Mouse (Mus musculus): ENCODE results near the gene Stat2.
"Not testable (repeated sequence)": the region's sequence is repeated elsewhere in the genome, so short reads cannot be mapped to it uniquely, and the experiment has no call there.

The Stat2 gene

GRCm38 (mm10) chr10:128298243-128298642 lies 27.9 kb downstream of the Stat2 start:
- no peak for DNase-seq (ENCODE audit: low spot score in 2 of 2)

DNA sequence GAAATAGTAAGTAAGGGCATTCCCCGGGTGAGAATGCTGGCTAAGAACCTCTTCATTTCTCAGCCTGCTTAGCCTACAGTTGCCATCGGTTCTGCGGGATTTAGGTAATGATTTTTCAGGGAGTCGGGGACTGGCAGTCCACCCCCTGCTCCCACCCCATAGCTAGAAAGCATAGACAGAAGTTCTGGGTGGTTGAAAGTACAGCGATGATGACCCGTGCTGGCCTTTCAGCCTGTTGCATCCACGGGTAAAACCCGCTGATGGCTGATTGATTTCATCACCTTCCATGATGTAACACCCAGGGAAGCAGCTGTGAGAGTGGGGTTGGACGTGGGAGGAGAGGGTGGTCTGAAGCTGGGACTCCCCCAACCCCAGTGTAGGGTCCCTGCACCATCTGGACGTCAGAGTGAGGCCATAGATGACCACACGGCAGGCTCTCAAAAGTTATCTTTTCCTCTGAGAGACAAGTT lies 28.4 kb downstream of the Stat2 start, which contains the start of gene Il23a:
TSS of gene Il23a (minus strand) at position 51 of the 470 bp plus-strand sequence.
- DNase-seq (ENCODE audit: low spot score in 2 of 2), result no peak

- DNase-seq (ENCODE audit: low spot score in 2 of 2), result no peak
Measured at GRCm38 (mm10) chr10:128302357-128302756, 32.0 kb downstream of the Stat2 start.

- no peak for DNase-seq (ENCODE audit: low spot score in 2 of 2)
Measured at GRCm38 (mm10) chr10:128302785-128303125, 32.4 kb downstream of the Stat2 start.

DNA sequence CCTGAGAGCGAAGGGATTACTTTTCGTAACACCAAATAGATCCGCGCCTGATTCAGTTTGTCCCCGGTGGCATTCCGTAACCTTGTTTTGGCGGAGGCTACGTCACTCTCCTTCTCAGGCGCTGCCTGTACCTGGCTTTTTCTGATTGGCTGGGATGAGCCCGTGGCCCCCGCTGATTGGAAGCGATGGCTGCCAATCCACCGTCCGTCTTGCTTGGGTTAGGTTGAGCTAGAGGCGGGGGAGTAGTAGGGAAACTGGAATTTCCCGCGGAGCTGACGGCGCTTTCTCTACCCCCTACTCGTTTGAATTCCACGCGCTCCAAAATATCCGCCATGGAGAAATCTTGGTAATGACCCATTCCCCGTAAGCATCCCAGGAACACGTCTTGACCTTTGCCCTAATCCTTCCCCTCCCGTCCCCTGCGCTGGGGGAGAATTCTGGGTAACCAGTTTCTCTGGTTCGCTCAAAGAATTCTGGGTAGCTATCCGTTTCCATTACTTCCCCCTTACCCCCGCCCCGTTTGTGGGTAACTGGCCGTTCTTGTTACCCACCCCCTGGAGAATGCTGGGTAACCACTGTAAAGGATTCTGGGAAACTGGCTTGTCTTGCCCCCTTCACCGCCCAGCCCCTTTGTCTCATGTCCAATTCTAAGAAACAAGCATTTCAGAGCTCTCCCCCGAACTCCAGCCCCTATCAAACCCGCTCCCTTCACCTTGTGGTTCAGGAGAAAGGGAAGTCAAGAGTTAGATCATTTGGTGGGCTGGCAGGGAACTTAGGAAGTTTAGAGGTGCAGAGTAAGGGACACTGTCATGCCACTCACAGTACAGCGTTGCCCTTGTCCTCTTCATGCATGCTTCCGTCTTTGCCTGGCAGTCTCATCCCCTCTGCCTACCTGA lies 33.0 kb downstream of the Stat2 start, which contains the start of gene Pan2:
TSS of gene Pan2 (plus strand) at position 210 of the 896 bp plus-strand sequence.
- peak; percentile 100 for DNase-seq (ENCODE audit: low spot score in 2 of 2)

DNA sequence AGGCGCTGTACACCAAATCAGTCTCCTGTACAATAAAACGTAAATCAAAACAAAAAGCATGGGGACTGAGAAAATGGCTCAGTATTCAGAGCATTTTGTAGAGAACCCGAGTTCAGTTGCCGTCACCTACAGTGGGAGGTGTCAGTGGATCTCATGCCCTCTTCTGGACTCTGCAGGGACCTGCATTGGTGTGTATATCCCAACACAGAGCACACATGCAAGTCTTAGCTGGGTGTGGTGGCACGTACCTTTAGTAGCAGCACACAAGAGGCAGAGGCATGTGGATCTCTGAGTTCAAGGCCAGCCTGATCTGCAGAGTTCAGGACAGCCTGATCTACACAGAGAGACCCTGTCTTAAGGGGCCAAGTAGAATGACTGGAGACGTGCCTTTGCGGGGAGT lies 39.3 kb downstream of the Stat2 start:
- DNase-seq (ENCODE audit: low spot score in 2 of 2), result no peak

DNA sequence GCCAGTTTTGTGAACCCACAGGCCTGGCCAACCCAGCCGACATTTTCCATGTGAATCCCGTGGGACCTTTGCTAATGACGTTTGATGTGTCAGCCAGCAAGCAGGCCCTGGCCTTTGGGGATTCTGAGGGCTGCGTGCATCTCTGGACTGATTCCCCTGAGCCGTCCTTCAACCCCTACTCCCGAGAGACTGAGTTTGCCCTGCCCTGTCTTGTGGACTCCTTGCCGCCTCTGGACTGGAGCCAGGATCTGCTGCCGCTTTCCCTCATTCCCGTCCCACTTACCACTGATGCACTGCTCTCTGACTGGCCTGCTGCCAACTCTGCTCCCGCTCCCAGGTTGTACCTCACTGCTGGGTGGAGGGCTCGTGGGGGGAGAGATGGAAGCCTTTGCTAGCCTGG lies 39.8 kb downstream of the Stat2 start:
- no peak for DNase-seq (ENCODE audit: low spot score in 2 of 2)

GRCm38 (mm10) chr10:128310902-128311301 lies 40.5 kb downstream of the Stat2 start:
- no peak for DNase-seq (ENCODE audit: low spot score in 2 of 2)

DNA sequence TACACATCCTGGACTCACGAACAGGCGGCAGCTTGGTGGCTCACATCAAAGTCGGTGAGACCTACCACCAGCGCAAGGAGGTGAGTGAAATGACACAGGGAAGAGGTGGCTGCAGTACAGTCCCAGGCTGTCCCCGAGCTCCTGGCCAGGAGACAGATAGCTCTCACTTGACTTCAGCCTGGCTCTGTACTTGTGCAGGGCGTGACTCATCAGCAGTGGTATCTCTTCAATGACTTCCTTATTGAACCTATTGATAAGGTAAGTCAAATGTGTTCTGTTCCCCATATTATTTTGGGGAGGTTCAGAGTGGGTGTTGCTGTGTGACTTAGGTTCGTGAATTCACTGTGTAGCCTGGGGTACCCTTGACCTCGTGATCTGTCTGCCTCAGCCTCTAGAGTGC lies 45.2 kb downstream of the Stat2 start:
- no peak for DNase-seq (ENCODE audit: low spot score in 2 of 2)

DNA sequence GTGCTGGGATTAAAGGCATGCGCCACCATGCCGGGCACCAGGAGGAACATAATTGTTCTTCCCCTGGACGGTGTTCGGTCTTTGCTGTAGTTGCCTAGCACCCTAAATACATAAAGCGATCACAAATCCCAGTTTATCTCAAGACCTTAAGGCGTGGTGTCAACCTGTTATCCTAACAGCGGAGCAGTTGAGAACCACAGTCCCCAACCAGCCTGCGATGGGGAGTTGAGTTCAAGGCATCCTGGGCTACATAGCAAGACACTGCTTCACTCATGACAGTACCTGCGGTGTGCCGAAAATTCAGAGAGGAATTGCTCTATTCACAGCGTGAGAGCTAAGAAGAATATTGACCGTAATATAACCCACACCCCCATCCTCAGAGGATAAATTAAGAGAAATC lies 51.3 kb downstream of the Stat2 start:
- no peak for DNase-seq (ENCODE audit: low spot score in 2 of 2)

DNA sequence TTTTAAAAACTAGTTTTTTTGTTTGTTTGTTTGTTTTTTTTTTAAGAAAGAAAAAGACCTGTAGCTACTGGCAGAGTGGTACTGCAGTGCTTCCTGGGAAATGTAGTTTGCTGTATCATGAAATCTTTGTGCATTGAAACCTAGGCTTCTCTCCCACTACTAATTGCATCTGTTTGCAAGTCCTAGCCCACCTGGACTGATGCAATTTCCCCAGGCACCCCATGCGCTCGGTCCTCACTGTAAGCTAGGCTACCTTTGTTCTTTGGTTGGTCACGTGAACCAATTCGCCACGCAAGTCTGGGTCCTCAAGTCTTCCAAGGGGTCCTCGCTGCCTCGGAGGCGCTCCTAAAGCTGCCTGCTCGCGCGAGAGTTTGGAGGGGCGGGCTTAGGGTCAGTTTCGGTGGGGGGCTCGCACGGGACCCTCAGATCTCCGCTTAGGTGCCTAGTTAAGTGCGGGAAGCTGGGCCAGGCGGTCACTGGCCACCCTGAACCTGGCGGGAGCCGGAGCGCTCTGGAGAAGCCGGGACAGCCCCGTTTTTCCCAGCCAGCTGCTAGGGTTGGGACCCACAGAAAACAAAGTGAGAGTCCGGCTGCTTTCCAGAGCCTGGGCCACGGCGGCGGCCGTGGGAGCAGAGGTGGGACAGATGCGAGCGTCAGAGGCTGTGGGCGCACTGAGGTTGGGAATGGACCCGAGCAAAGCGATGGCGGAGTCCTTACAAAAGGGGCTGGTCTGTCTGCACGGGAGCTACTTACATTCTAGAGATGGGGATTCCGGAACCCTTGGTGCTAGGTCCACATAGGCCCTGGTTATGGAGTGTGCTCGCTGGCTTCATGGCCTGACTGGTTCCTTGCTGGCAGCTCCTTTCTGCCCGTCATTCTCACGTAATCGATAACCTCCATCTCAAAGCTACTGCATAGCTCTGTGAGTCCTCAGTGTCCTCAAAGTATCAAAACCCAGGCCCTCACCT lies 52.1 kb downstream of the Stat2 start, which contains the start of gene Cnpy2:
TSS of gene Cnpy2 (plus strand) at position 319 of the 968 bp plus-strand sequence.
- DNase-seq (ENCODE audit: low spot score in 2 of 2), result peak; percentile 76

- DNase-seq (ENCODE audit: low spot score in 2 of 2), result no peak
Measured at GRCm38 (mm10) chr10:128323516-128323915, 53.2 kb downstream of the Stat2 start.

- no peak for DNase-seq (ENCODE audit: low spot score in 2 of 2)
Measured at GRCm38 (mm10) chr10:128326825-128327224, 56.5 kb downstream of the Stat2 start.

GRCm38 (mm10) chr10:128327610-128328009 lies 57.3 kb downstream of the Stat2 start:
- DNase-seq (ENCODE audit: low spot score in 2 of 2), result no peak

DNA sequence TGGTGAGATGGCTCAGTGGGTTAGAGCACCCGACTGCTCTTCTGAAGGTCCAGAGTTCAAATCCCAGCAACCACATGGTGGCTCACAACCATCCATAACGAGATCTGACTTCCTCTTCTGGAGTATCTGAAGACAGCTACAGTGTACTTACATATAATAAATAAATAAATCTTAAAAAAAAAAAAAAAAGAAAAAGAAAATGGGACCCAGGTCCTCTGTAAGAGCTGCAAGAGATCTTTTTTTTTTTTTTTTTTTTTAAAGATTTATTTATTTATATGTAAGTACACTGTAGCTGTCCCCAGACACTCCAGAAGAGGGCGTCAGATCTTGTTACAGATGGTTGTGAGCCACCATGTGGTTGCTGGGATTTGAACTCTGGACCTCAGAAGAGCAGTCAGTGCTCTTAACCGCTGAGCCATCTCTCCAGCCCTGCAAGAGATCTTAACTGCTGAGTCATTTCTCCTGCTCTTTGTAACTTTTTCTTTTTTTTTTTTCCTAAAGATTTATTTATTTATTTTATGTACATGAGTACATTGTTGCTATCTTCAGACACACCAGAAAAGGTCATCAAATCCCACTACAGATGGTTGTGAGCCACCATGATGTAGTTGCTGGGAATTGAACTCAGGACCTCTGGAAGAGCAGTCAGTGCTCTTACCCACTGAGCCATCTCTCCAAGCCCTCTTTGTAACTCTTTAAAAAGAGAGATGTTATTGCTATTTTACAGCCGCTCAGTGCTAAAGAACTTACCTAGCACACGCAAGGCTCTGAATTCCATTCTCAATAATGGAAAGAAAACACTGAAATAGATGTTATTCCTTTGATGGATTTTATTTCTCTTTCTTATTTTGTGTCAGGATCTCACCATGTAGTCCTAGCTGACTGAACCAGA lies 62.2 kb downstream of the Stat2 start:
- DNase-seq (ENCODE audit: low spot score in 2 of 2), result not testable (repeated sequence)

DNA sequence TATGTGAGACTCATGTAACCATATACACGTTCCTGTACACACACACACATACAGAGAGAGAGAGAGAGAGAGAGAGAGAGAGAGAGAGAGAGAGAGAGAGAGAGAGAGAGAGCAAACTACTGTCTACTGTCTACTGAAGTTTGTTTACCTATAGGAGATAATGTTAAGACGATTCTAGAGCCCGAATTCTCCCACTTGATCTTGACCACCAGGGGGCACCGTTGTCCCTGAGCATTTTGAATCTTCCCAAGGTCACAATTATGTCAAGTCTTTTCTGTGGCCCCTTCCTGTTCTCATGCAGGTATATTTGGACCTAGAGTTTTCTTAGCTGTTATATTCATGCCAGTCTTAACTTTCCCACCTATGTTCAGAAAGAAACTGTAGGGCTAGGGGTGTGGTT lies 65.2 kb downstream of the Stat2 start:
- peak; percentile 57 to 61 for DNase-seq (ENCODE audit: low spot score in 2 of 2)

- DNase-seq (ENCODE audit: low spot score in 2 of 2), result no peak
Measured at GRCm38 (mm10) chr10:128336195-128336594, 65.8 kb downstream of the Stat2 start.

DNA sequence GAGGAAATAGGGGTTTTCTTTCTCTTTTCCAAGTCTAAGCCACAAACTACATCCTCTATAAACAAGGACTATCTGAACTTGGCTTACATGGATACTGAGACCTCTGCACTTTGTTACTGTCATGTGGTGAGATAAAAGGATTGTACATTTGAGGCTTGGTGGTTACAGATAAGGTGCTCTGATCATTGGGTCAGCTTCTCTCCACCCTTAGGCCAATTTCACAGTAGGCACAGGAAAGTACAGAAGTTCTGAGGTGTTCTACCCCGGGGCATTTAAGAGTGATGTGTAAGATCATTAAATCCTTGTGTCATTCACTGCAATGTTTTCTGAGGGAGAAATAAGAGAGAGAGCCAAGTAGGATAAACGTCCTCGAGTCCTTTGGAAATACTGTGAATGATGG lies 66.2 kb downstream of the Stat2 start:
- DNase-seq (ENCODE audit: low spot score in 2 of 2), result no peak

- DNase-seq (ENCODE audit: low spot score in 2 of 2), result peak; percentile 84 to 92
Measured at GRCm38 (mm10) chr10:128337306-128338181, 67.2 kb downstream of the Stat2 start, which contains the start of gene Cs. Cs (plus strand) TSS chr10:128337734.

DNA sequence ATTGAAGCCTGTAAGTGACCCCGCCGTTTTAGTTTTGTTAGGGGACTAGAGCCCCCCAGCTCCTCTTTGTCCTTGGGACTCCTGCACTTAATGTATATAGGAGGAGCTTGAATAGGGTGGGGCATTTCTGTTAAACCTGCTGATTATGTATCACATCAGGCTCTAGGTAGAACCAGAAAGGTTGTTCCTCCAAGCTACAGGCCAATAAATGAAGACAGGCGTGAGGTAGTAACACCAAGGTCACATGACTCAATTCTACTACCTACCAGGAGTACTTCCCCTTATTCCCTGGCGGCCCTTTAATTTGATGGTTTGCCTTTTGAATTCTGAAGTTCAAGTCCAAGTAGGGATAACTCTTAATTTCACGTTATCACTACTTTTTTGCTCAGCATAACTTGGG lies 68.1 kb downstream of the Stat2 start:
- DNase-seq (ENCODE audit: low spot score in 2 of 2), result no peak
